Mouse (Mus musculus): ENCODE data around the gene Mlec. TPM values are rescaled to one million over a fixed set of nuclear protein-coding genes. Genes with fewer than 3 reads are reported as not detected.
"Not testable (repeated sequence)": the region's sequence is repeated elsewhere in the genome, so short reads cannot be mapped to it uniquely, and the experiment has no call there.

Gene Mlec
- polyA plus RNA-seq, 1 experiment from 2014 or later, result 37.3 TPM

DNA sequence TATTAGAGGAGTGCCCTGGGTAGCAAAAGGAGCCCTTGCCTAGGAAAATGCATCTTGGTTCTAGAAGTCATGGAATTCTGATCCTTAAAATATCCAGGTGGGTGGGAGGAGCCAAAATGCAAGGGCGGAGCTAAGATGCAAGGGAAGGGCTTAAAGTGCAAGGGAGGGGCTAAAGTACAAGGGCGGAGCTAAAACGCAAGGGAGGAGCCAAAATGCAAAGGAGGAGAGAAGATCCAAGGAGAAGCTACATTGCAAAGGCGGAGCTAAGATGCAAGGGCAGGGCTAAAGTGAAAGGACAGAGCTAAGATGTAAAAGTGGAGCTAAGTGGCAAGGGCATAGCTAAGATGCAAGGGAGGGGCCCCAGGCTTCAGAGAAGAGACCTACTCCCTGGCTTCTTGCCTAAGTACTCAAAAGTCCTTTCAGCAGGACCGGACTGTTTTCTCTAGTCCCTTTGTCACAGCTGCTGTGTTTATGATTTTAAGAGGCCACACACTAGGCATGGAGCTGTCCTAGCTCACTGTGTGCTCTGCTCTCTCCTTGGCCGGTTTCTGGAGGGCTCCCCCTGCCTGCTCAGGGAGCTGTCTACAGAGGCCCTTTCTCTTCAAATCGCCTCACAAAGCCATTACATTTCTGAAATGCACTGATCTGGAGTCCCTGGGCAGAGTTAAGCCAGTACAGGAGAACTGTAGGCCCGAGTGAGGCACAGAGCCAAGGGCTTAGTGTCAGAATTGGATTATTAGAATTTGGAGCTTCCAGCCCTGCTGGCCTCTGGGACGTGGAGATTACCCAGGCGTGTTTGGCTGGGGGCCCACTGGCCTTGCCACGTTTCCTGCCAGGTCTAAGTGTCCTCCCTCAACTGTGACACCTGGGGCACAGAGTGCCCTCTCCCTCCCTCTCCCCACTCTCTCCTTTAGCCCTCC lies 8.2 kb upstream of the Mlec start:
- H3K36me3 ChIP-seq (ENCODE audit: control insufficient read depth, insufficient read depth, low read length), result no peaks in the 10 kb centered on the region
- no peaks in the 10 kb centered on the region for H3K27me3 ChIP-seq (ENCODE audit: control insufficient read depth, insufficient read depth, low read length)
- H3K4me1 ChIP-seq (ENCODE audit: control insufficient read depth, insufficient read depth, low read length), result no peaks in the 10 kb centered on the region
- H3K9me3 ChIP-seq (ENCODE audit: control insufficient read depth, low read length), result no peaks in the 10 kb centered on the region
- no peak overlapping the region for H3K4me3 ChIP-seq (ENCODE audit: low read depth, low read length)
- DNase-seq (ENCODE audit: low spot score, missing footprints), result peak; percentile 75
- H3K27ac ChIP-seq (ENCODE audit: low read depth, low read length), result no peak overlapping the region
- no peak overlapping the region for H3K9ac ChIP-seq (ENCODE audit: low read length)
- ATAC-seq (ENCODE audit: low FRiP score), result no peak
- 51% methylated on average over 11 of the region's 11 CpGs for WGBS
- H3K4me2 ChIP-seq, result no peak overlapping the region

GRCm38 (mm10) chr5:115165351-115165750 lies 7.4 kb upstream of the Mlec start:
- H3K4me2 ChIP-seq, result no peak overlapping the region
- no peak overlapping the region for H3K4me3 ChIP-seq (ENCODE audit: low read depth, low read length)
- no peak for ATAC-seq (ENCODE audit: low FRiP score)
- WGBS, result 66% methylated on average over 9 of the region's 9 CpGs
- no peaks in the 10 kb centered on the region for H3K9me3 ChIP-seq (ENCODE audit: control insufficient read depth, low read length)
- no peaks in the 10 kb centered on the region for H3K4me1 ChIP-seq (ENCODE audit: control insufficient read depth, insufficient read depth, low read length)
- H3K36me3 ChIP-seq (ENCODE audit: control insufficient read depth, insufficient read depth, low read length), result no peaks in the 10 kb centered on the region
- H3K9ac ChIP-seq (ENCODE audit: low read length), result no peak overlapping the region
- H3K27ac ChIP-seq (ENCODE audit: low read depth, low read length), result no peak overlapping the region
- peak; percentile 89 for DNase-seq (ENCODE audit: low spot score, missing footprints)
- no peaks in the 10 kb centered on the region for H3K27me3 ChIP-seq (ENCODE audit: control insufficient read depth, insufficient read depth, low read length)

- not testable (repeated sequence) for H3K9me3 ChIP-seq (ENCODE audit: control insufficient read depth, low read length); H3K9ac ChIP-seq (ENCODE audit: low read length); ATAC-seq (ENCODE audit: low FRiP score); H3K27ac ChIP-seq (ENCODE audit: low read depth, low read length); H3K4me3 ChIP-seq (ENCODE audit: low read depth, low read length); H3K36me3 ChIP-seq (ENCODE audit: control insufficient read depth, insufficient read depth, low read length); H3K4me1 ChIP-seq (ENCODE audit: control insufficient read depth, insufficient read depth, low read length); H3K4me2 ChIP-seq; H3K27me3 ChIP-seq (ENCODE audit: control insufficient read depth, insufficient read depth, low read length)
- 85% methylated on average over 4 of the region's 4 CpGs for WGBS
- DNase-seq (ENCODE audit: low spot score, missing footprints), result peak; percentile 72
Measured at GRCm38 (mm10) chr5:115164446-115164845, 6.5 kb upstream of the Mlec start.

GRCm38 (mm10) chr5:115163563-115163962 lies 5.6 kb upstream of the Mlec start:
- Histone ChIP-seq H3K4me3 (ENCODE audit: low read depth, low read length) (no peak overlapping the region), H3K9ac (ENCODE audit: low read length) (no peak overlapping the region), H3K27me3 (ENCODE audit: control insufficient read depth, insufficient read depth, low read length) (no peaks in the 10 kb centered on the region), H3K4me1 (ENCODE audit: control insufficient read depth, insufficient read depth, low read length) (no peaks in the 10 kb centered on the region; the same call in 1 of the 2 replicates), H3K9me3 (ENCODE audit: control insufficient read depth, low read length) (no peaks in the 10 kb centered on the region), H3K27ac (ENCODE audit: low read depth, low read length) (no peak overlapping the region), H3K36me3 (ENCODE audit: control insufficient read depth, insufficient read depth, low read length) (no peaks in the 10 kb centered on the region), H3K4me2 (no peak overlapping the region)
- DNase-seq (ENCODE audit: low spot score, missing footprints) (peak; percentile 82), ATAC-seq (ENCODE audit: low FRiP score) (no peak)
- WGBS, result 36% methylated on average over 8 of the region's 8 CpGs

DNA sequence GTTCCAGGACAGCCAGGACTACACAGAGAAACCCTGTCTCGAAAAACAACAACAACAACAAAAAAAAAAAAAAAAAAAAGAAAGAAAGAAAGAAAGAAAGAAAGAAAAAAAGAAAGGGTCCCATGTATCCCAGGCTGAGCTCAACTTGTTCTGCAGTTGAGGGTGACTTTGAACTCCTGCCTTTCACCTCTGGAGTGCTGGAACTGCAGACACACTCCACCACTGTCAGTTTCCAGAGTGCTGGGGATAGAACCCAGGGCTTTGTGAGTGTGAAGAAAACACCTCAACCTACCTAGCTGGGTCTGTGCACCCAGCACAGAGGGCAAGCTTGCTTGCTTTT lies 3.9 kb upstream of the Mlec start:
- not testable (repeated sequence) for H3K4me1 ChIP-seq (ENCODE audit: control insufficient read depth, insufficient read depth, low read length); ATAC-seq (ENCODE audit: low FRiP score); H3K27ac ChIP-seq (ENCODE audit: low read depth, low read length); H3K9me3 ChIP-seq (ENCODE audit: control insufficient read depth, low read length); H3K4me2 ChIP-seq; H3K9ac ChIP-seq (ENCODE audit: low read length); H3K36me3 ChIP-seq (ENCODE audit: control insufficient read depth, insufficient read depth, low read length); H3K4me3 ChIP-seq (ENCODE audit: low read depth, low read length); H3K27me3 ChIP-seq (ENCODE audit: control insufficient read depth, insufficient read depth, low read length)
- no CpG with 5 or more reads among the region's 1 CpGs for WGBS
- peak; percentile 68 for DNase-seq (ENCODE audit: low spot score, missing footprints)

GRCm38 (mm10) chr5:115161064-115161939 lies 3.3 kb upstream of the Mlec start:
- no peaks in the 10 kb centered on the region for H3K9me3 ChIP-seq (ENCODE audit: control insufficient read depth, low read length)
- H3K27me3 ChIP-seq (ENCODE audit: control insufficient read depth, insufficient read depth, low read length), result no peaks in the 10 kb centered on the region
- ATAC-seq (ENCODE audit: low FRiP score) (no peak), DNase-seq (ENCODE audit: low spot score, missing footprints) (peak; percentile 51)
- H3K4me3 ChIP-seq (ENCODE audit: low read depth, low read length), result no peak overlapping the region
- 67% methylated on average over 13 of the region's 13 CpGs for WGBS
- no peaks in the 10 kb centered on the region for H3K36me3 ChIP-seq (ENCODE audit: control insufficient read depth, insufficient read depth, low read length)
- no peak overlapping the region for H3K4me2 ChIP-seq
- H3K9ac ChIP-seq (ENCODE audit: low read length), result no peak overlapping the region
- H3K27ac ChIP-seq (ENCODE audit: low read depth, low read length), result no peak overlapping the region
- H3K4me1 ChIP-seq (ENCODE audit: control insufficient read depth, insufficient read depth, low read length), result peaks cover 12% of the 10 kb centered on the region

DNA sequence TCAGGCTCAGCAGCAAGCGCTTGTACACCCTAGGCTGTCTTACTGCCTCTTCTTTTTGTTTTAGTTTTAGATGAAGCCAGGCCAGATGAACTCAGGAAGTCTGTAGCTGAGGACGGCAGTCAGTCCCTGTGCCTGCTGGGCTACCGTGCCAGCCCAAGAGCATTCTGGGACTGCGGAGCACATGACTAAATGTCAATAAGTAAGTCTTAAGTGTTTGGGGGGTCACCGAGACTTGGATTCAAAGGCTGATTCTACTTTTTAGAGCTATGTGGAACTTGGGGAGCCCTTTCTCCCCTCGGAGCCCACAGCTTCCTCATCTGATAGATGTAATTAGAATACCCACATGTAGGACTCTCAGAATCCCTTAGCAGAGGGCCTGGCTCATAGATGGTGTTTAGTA lies 2.7 kb upstream of the Mlec start:
- Histone ChIP-seq H3K9ac (ENCODE audit: low read length) (no peak overlapping the region), H3K9me3 (ENCODE audit: control insufficient read depth, low read length) (no peaks in the 10 kb centered on the region), H3K4me1 (ENCODE audit: control insufficient read depth, insufficient read depth, low read length) (peaks cover 18% of the 10 kb centered on the region), H3K4me2 (no peak overlapping the region), H3K4me3 (ENCODE audit: low read depth, low read length) (no peak overlapping the region), H3K27ac (ENCODE audit: low read depth, low read length) (no peak overlapping the region), H3K36me3 (ENCODE audit: control insufficient read depth, insufficient read depth, low read length) (no peaks in the 10 kb centered on the region), H3K27me3 (ENCODE audit: control insufficient read depth, insufficient read depth, low read length) (no peaks in the 10 kb centered on the region)
- DNase-seq (ENCODE audit: low spot score, missing footprints) (peak; percentile 64), ATAC-seq (ENCODE audit: low FRiP score) (no peak)
- 80% methylated on average over 6 of the region's 6 CpGs for WGBS

DNA sequence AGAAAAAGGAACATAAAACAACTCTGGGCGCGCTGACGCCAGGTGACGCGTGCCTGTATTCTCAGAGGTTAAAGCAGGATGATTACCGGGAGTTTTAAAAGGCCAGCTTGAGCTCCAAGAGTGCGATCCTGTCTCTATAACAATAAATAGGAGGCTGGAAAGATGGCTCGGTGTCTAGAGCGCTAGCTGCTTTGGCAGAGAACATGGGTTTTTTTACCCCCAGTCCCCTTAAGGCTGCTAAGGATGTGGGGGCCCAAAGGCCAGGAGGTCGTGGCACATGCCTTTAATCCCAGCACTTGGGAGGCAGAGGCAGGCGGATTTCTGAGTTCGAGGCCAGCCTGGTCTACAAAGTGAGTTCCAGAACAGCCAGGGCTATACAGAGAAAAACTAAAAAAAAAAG lies 1.2 kb upstream of the Mlec start:
- Histone ChIP-seq H3K4me2 (peak overlapping the region; percentile 87), H3K9me3 (ENCODE audit: control insufficient read depth, low read length) (no peaks in the 10 kb centered on the region), H3K36me3 (ENCODE audit: control insufficient read depth, insufficient read depth, low read length) (no peaks in the 10 kb centered on the region), H3K27me3 (ENCODE audit: control insufficient read depth, insufficient read depth, low read length) (no peaks in the 10 kb centered on the region), H3K4me3 (ENCODE audit: low read depth, low read length) (peak overlapping the region; percentile 89), H3K4me1 (ENCODE audit: control insufficient read depth, insufficient read depth, low read length) (peaks cover 30% of the 10 kb centered on the region), H3K27ac (ENCODE audit: low read depth, low read length) (peak overlapping the region; percentile 93), H3K9ac (ENCODE audit: low read length) (peak overlapping the region; percentile 94)
- DNase-seq (ENCODE audit: low spot score, missing footprints), result no peak
- WGBS, result 34% methylated on average over 12 of the region's 12 CpGs
- no peak for ATAC-seq (ENCODE audit: low FRiP score)
